Mouse (Mus musculus) liver, adult 2 months (tissue): ENCODE measurements at regions not wholly inside any gene's neighbourhood (a gene's known extent, or its start where the extent isn't known, plus 50 kb on each side); places are given as distances from the start of the nearest gene placed in this dataset.

ENCODE experiments used
- DNase-seq: peaks from one replicate; pipeline ENCODE4 v3.0.0-alpha.2; 2011; ENCODE audit warnings: low read depth, low spot score; ENCODE audit errors: extremely low read depth
- H3K27ac ChIP-seq: fragments of 200-500 bp; replicated peaks from 2 replicates; pipeline ENCODE4 v1.5.1; 2012; ENCODE audit warnings: low read depth, mild to moderate bottlenecking, control low read depth, inconsistent platforms, low read length; ENCODE audit not compliant: insufficient read depth
- H3K27me3 ChIP-seq: fragments of 200-500 bp; 2 replicates; pipeline ENCODE4 v1.6.1; 2012; ENCODE audit warnings: mild to moderate bottlenecking, moderate library complexity, low read length, inconsistent platforms; ENCODE audit not compliant: control insufficient read depth, insufficient read depth
- H3K36me3 ChIP-seq: fragments of 200-500 bp; 2 replicates; pipeline ENCODE4 v1.6.1; 2012; ENCODE audit warnings: low read length, inconsistent platforms; ENCODE audit not compliant: control insufficient read depth, insufficient read depth
- H3K4me1 ChIP-seq: fragments of 200-500 bp; 2 replicates; pipeline ENCODE4 v1.6.1; 2011; ENCODE audit warnings: low read length; ENCODE audit not compliant: control insufficient read depth, insufficient read depth
- H3K4me3 ChIP-seq: fragments of 200-500 bp; 2 replicates; pipeline ENCODE4 v1.5.1; 2011; ENCODE audit warnings: low read depth, mild to moderate bottlenecking, control low read depth, low read length, moderate library complexity; ENCODE audit not compliant: insufficient read depth
- H3K79me2 ChIP-seq: fragments of 200-500 bp; 2 replicates; pipeline ENCODE4 v1.6.1; 2012; ENCODE audit warnings: inconsistent platforms, mild to moderate bottlenecking, low read length, moderate library complexity; ENCODE audit not compliant: control insufficient read depth, insufficient read depth
- H3K9ac ChIP-seq: fragments of 200-500 bp; 2 replicates; pipeline ENCODE4 v1.6.1; 2012; ENCODE audit warnings: low read depth, mild to moderate bottlenecking, control low read depth, inconsistent platforms, low read length
- CTCF ChIP-seq: fragments of 200-500 bp; IDR thresholded peaks from 2 replicates; pipeline ENCODE4 v1.5.1; 2011; ENCODE audit warnings: low read depth, low read length, control low read depth
- POLR2A ChIP-seq: fragments of 200-500 bp; IDR thresholded peaks from 2 replicates; pipeline ENCODE4 v1.6.1; 2011; ENCODE audit warnings: low read length, control low read depth; ENCODE audit not compliant: insufficient read depth; ENCODE audit errors: extremely low read depth
- WGBS: fragments of 180-500 bp; shearing (Covaris S2); methylation state at CpG from one replicate; pipeline ENCODE4 v1.1.7; 2018; 5-methylcytosine and 5-hydroxymethylcytosine counted together

DNA sequence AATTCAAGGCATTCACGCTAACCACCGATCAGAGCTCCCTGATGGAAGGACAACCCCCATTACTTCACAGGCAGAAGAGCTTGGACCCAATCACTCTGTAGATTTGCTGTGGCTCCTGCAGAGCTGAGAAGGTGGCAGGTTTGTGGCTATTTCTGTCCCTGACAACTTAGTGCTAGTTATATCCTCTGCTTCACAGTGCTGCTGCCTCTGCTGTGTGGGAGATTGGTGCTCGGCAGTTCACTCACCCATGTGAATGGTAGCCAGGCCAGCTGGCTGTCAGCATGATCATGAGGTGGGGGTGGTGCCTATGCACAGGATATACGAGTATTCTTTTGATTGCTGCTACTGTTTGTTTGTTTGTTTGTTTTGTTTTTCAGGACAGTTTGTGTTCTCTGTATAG is 113.9 kb downstream of the Gm10131 start:
- no peak for DNase-seq
- 49% methylated on average over 4 of the region's 4 CpGs for WGBS
- no peak for TF ChIP-seq POLR2A
- TF ChIP-seq CTCF: no peak

GRCm38 (mm10) chr8:33992946-33993345 is 118.6 kb downstream of the Gm10131 start:
- WGBS: 6% methylated on average over 11 of the region's 11 CpGs
- peak; percentile 97 for DNase-seq

More for the DNA sequence above, 113.9 kb downstream of the Gm10131 start:
- H3K4me1 ChIP-seq: peaks cover 6% of the 10 kb centered on the region
- H3K27me3 ChIP-seq: no peaks in the 10 kb centered on the region
- H3K27ac ChIP-seq: no peak overlapping the region
- H3K9ac ChIP-seq: no peak overlapping the region
- no peaks in the 10 kb centered on the region for H3K36me3 ChIP-seq
- H3K4me3 ChIP-seq: no peak overlapping the region
- no peaks in the 10 kb centered on the region for H3K79me2 ChIP-seq

DNA sequence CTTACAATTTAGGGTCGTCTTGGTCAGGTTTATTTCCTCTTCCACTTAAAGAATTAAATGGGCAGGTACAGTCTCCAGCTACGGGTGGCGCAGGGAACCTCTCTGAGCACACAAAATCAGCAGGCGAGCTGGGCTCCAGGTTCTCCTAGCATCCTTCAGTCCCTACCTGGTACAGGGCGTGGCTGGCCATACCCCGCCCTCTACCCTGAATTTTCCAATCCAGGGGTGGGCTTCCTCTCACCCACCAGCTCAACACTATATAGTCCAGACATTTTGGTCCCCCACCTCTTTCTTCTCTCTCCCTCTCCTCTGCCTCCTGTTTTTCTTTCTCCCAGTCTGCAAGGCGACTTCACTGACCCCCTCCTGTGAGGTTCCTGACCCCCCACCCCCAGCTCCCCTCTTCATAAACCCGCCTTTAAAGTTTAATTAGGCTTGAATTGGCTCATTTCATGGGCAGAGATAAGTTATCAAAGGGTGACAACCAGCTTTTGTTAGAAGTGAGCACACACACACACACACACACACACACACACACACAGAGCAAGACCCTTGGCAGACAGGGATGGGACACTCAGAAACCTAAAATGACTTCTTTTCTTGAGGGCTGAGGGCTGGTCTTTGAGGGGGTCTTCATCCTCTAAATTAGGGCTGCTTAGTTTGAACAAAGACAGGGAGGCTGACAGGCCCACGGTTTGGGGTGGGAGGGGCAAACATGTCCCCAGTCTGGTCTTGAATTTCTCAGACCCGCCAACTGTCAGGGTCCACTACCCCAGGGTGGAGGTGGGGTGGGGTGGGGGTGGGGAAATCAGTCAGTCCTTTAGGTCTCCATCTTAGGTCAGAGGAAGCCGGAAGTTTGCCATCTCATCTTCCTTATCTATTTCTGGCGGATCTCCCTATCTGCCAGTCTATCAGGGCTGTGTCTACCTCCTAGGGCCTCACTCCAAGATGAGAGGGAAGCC is 119.3 kb downstream of the Gm10131 start:
- no peak overlapping the region for H3K4me3 ChIP-seq
- H3K36me3 ChIP-seq: no peaks in the 10 kb centered on the region
- peak overlapping the region; percentile 96 for H3K27ac ChIP-seq
- DNase-seq: no peak
- TF ChIP-seq CTCF (no peak), POLR2A (no peak)
- peaks cover 19% of the 10 kb centered on the region for H3K4me1 ChIP-seq
- no peaks in the 10 kb centered on the region for H3K79me2 ChIP-seq
- 66% methylated on average over 12 of the region's 12 CpGs for WGBS
- H3K27me3 ChIP-seq: no peaks in the 10 kb centered on the region
- H3K9ac ChIP-seq: peak overlapping the region; percentile 11; the same call in 1 of the 2 replicates

More at GRCm38 (mm10) chr8:33992946-33993345, 118.6 kb downstream of the Gm10131 start:
- peak overlapping the region; percentile 83 for H3K27ac ChIP-seq
- TF ChIP-seq POLR2A (0 out of 2 replicates have a peak, but pooled peaks have one; percentile 9), CTCF (no peak)
- no peak overlapping the region for H3K4me3 ChIP-seq
- no peaks in the 10 kb centered on the region for H3K36me3 ChIP-seq
- no peaks in the 10 kb centered on the region for H3K79me2 ChIP-seq
- H3K9ac ChIP-seq: peak overlapping the region; percentile 11; the same call in 1 of the 2 replicates
- H3K27me3 ChIP-seq: no peaks in the 10 kb centered on the region
- H3K4me1 ChIP-seq: peaks cover 16% of the 10 kb centered on the region

DNA sequence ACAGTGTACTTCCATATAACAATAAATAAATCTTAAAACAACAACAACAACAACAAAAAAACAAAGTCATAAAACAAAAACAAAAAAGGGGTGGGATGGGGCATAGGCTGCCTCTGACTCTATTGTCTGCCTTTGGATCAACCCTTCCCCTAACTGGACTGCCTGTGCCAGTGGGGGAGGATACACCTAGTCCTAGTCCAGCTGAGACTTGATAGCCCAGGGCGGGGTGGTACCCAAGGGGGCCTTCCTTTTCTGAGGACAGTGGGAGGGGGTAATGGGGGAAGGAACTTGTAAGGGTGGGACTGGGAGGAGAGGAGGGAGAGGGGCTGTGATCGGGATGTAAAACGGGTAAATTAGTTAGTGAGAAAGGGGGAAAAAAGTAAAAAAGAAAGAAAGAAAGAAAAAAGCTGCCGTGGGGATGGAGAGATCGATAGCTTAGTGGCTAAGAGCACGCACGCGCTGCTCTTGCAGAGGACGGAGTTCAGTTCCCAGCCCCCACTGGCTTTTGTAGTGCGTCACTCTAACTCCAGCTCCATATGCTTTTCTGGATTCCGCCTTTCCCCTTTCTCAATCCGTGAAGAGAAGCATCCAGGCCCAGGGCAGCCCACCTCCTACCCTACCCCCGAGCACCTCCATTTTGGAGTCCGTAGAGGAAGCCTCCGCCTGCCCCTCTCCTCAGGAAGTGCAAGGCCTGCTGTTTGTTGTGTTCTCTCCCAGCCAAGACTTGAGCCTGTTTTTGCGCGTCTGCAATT is 120.2 kb downstream of the Gm10131 start:
- 26% methylated on average over 17 of the region's 17 CpGs for WGBS

GRCm38 (mm10) chr8:33990039-33990438 is 121.5 kb downstream of the Gm10131 start:
- no peak for TF ChIP-seq CTCF
- no peak for TF ChIP-seq POLR2A
- Histone ChIP-seq H3K27me3 (no peaks in the 10 kb centered on the region), H3K9ac (no peak overlapping the region), H3K36me3 (no peaks in the 10 kb centered on the region), H3K4me3 (no peak overlapping the region), H3K27ac (no peak overlapping the region; the same call in 1 of the 2 replicates), H3K4me1 (peaks cover 27% of the 10 kb centered on the region), H3K79me2 (no peaks in the 10 kb centered on the region)
- peak; percentile 61 for DNase-seq
- 47% methylated on average over 9 of the region's 9 CpGs for WGBS

More for the DNA sequence above, 120.2 kb downstream of the Gm10131 start:
- Histone ChIP-seq H3K4me3 (no peak overlapping the region), H3K27ac (peak overlapping the region; percentile 96), H3K27me3 (no peaks in the 10 kb centered on the region), H3K9ac (peak overlapping the region; percentile 54; the same call in 1 of the 2 replicates), H3K36me3 (no peaks in the 10 kb centered on the region), H3K79me2 (no peaks in the 10 kb centered on the region), H3K4me1 (peaks cover 23% of the 10 kb centered on the region)
- TF ChIP-seq CTCF (no peak), POLR2A (no peak)
- DNase-seq: peak; percentile 80
